Mouse (Mus musculus) heart, postnatal 10 days (tissue): ENCODE results near the gene Runx1. TPM values are rescaled to one million over a fixed set of nuclear protein-coding genes. Genes with fewer than 3 reads are reported as not detected.

Source experiments
- DNase-seq, 2 experiments: peaks; one replicate each; pipeline ENCODE4 v3.0.0; 2021
- intact Hi-C: fragments of 180-260 bp; cut with DNase I; formaldehyde crosslinking; loops from one replicate; pipeline ENCODE4 v1.15.1; 2025
- total RNA-seq, 2 experiments: library from RNA; stranded (reverse); gene quantifications; 2 replicates each; pipeline ENCODE4 v1.2.3; 2021

Runx1 gene
- total RNA-seq, 2 experiments from 2014 or later, result 1.4 to 1.7 TPM

- DNase-seq, result no peak
- intact Hi-C loops, result no loop called here
Observed at GRCm38 (mm10) chr16:92707712-92708111, 118.2 kb downstream of the Runx1 start.

- DNase-seq, result no peak
- intact Hi-C loops, result no loop called here
Observed at GRCm38 (mm10) chr16:92707146-92707545, 118.8 kb downstream of the Runx1 start.

- intact Hi-C loops, result no loop called here
- DNase-seq, result no peak
Observed at GRCm38 (mm10) chr16:92705564-92706458, 120.1 kb downstream of the Runx1 start.

GRCm38 (mm10) chr16:92703850-92704249 lies 122.1 kb downstream of the Runx1 start:
- intact Hi-C loops, result no loop called here
- no peak for DNase-seq

GRCm38 (mm10) chr16:92699531-92700397 lies 126.2 kb downstream of the Runx1 start:
- DNase-seq, result peak; percentile 12 to 16

GRCm38 (mm10) chr16:92698612-92698998 lies 127.3 kb downstream of the Runx1 start:
- intact Hi-C loops, result loop anchor here (1.0 to 2.0 kb wide), 5 partner anchors 132 to 844 kb away; no protein-coding TSS in a partner anchor

More at GRCm38 (mm10) chr16:92699531-92700397, 126.2 kb downstream of the Runx1 start:
- intact Hi-C loops, result loop anchor here (2.0 kb wide), 2 partner anchors 133 to 843 kb away; no protein-coding TSS in a partner anchor

GRCm38 (mm10) chr16:92697737-92698611 lies 128.0 kb downstream of the Runx1 start:
- intact Hi-C loops, result loop anchor here (1.0 to 2.0 kb wide), 5 partner anchors 131 to 845 kb away; no protein-coding TSS in a partner anchor
- DNase-seq, result peak; percentile 48 to 53

More at GRCm38 (mm10) chr16:92698612-92698998, 127.3 kb downstream of the Runx1 start:
- DNase-seq, result peak; percentile 92 to 95

- peak; percentile 86 to 89 for DNase-seq
- intact Hi-C loops, result no loop called here
Observed at GRCm38 (mm10) chr16:92697227-92697736, 128.7 kb downstream of the Runx1 start.

- intact Hi-C loops, result no loop called here
Observed at GRCm38 (mm10) chr16:92696411-92697015, 129.4 kb downstream of the Runx1 start.

GRCm38 (mm10) chr16:92695981-92696380 lies 130.0 kb downstream of the Runx1 start:
- intact Hi-C loops, result no loop called here
- DNase-seq, result no peak

More at GRCm38 (mm10) chr16:92696411-92697015, 129.4 kb downstream of the Runx1 start:
- peak; percentile 43 to 48 for DNase-seq

GRCm38 (mm10) chr16:92695200-92695921 lies 130.6 kb downstream of the Runx1 start:
- peak; percentile 32 to 34 for DNase-seq
- intact Hi-C loops, result no loop called here

- intact Hi-C loops, result no loop called here
- peak in 1 of 2 experiments; percentile 10 for DNase-seq
Observed at GRCm38 (mm10) chr16:92694496-92695106, 131.3 kb downstream of the Runx1 start.

- no peak for DNase-seq
- intact Hi-C loops, result no loop called here
Observed at GRCm38 (mm10) chr16:92690759-92691158, 135.2 kb downstream of the Runx1 start.

- intact Hi-C loops, result no loop called here
- DNase-seq, result no peak
Observed at GRCm38 (mm10) chr16:92688941-92689340, 137.0 kb downstream of the Runx1 start.

- intact Hi-C loops, result no loop called here
- no peak for DNase-seq
Observed at GRCm38 (mm10) chr16:92686978-92687377, 139.0 kb downstream of the Runx1 start.

GRCm38 (mm10) chr16:92685766-92686315 lies 140.1 kb downstream of the Runx1 start:
- no peak for DNase-seq
- intact Hi-C loops, result no loop called here

- intact Hi-C loops, result no loop called here
- no peak for DNase-seq
Observed at GRCm38 (mm10) chr16:92684423-92685211, 141.3 kb downstream of the Runx1 start.
